Mouse (Mus musculus) embryonic fibroblast, embryonic 13.5 days (primary cell): ENCODE data around the gene Tsnax. TPM values are rescaled to one million over a fixed set of nuclear protein-coding genes. Genes with fewer than 3 reads are reported as not detected.

Experiments used
- H3K27ac ChIP-seq: 2 replicates; pipeline ENCODE4 v1.5.1; 2012; ENCODE audit warnings: low read length, control low read depth, inconsistent platforms; ENCODE audit not compliant: insufficient read depth
- H3K4me1 ChIP-seq: 2 replicates; pipeline ENCODE4 v1.6.1; 2011; ENCODE audit warnings: low read length; ENCODE audit not compliant: control insufficient read depth, insufficient read depth
- H3K4me3 ChIP-seq: 2 replicates; pipeline ENCODE4 v1.5.1; 2011; ENCODE audit warnings: mild to moderate bottlenecking, control low read depth, low read length; ENCODE audit not compliant: insufficient read depth
- CTCF ChIP-seq: IDR thresholded peaks from 2 replicates; pipeline ENCODE4 v1.5.1; 2011; ENCODE audit warnings: mild to moderate bottlenecking, control low read depth, low read length, moderate library complexity, borderline replicate concordance; ENCODE audit not compliant: insufficient read depth
- POLR2A ChIP-seq: IDR thresholded peaks from 2 replicates; pipeline ENCODE4 v1.6.1; 2011; ENCODE audit warnings: low read depth, mild to moderate bottlenecking, control low read depth, low read length, moderate library complexity
- polyA plus RNA-seq: library from polyadenylated mRNA; stranded (reverse); fragments of >200 nt; gene quantifications from 2 replicates; pipeline ENCODE4 v1.2.4, GENCODE M21; 2011; ENCODE audit warnings: low read depth; ENCODE audit not compliant: missing spikeins, insufficient read length

Tsnax gene
- polyA plus RNA-seq, 1 experiment, result 59.3 TPM

DNA sequence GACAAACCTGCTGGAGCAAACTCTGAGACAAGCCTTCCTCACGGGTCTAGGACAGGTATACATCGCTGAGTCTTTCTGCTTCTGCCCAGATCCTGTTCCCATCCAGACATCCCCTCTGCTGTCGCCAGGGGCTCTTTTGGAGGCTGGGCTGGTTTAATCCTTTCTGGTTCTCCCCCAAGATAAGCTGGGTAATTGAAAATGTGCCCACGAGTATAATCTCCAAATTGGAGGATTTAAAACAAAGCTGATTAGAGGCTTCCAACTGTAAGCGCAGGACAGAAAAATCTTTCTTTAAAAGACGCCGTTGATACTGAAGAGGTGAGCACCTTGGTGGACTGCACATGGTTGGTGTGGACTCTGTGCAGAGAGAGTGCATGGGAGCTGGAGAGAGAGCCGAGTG lies 64.5 kb downstream of the Tsnax start:
- no peak for TF ChIP-seq POLR2A
- no peak for TF ChIP-seq CTCF
- Histone ChIP-seq H3K27ac (no peak overlapping the region), H3K4me3 (no peak overlapping the region), H3K4me1 (no peaks in the 10 kb centered on the region)

DNA sequence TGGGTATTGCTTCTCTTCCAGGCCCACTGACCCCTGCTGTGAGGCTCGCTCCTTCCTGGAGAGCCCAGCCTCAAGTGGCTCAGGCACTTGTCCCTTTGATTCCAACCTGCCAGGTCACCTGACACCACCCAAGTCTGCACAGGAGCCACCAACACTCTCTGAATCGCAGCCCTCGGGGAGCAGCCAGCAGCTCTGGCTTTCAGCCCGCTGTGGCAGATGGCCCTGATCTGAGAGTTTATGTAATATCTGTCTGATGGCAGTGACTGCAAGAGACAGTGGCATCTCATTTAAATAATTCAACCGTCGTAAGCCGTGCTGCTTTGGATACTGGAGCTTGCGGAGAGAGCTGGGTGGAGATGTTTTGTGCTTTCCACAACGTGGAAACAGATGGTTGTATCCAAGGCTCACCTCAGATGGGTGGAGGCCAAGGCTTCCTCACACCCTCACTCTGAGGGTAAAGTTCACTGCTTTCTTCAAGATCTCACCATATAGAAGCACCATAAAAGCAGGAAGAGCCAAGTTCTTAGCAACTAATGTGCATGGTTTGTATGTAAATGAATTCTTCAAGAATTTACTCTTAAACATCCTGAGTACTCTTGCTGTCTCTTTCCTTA lies 66.1 kb downstream of the Tsnax start:
- Histone ChIP-seq H3K4me3 (no peak overlapping the region), H3K27ac (no peak overlapping the region), H3K4me1 (peaks cover 1% of the 10 kb centered on the region; the same call in 1 of the 2 replicates)
- TF ChIP-seq CTCF (no peak), POLR2A (no peak)

DNA sequence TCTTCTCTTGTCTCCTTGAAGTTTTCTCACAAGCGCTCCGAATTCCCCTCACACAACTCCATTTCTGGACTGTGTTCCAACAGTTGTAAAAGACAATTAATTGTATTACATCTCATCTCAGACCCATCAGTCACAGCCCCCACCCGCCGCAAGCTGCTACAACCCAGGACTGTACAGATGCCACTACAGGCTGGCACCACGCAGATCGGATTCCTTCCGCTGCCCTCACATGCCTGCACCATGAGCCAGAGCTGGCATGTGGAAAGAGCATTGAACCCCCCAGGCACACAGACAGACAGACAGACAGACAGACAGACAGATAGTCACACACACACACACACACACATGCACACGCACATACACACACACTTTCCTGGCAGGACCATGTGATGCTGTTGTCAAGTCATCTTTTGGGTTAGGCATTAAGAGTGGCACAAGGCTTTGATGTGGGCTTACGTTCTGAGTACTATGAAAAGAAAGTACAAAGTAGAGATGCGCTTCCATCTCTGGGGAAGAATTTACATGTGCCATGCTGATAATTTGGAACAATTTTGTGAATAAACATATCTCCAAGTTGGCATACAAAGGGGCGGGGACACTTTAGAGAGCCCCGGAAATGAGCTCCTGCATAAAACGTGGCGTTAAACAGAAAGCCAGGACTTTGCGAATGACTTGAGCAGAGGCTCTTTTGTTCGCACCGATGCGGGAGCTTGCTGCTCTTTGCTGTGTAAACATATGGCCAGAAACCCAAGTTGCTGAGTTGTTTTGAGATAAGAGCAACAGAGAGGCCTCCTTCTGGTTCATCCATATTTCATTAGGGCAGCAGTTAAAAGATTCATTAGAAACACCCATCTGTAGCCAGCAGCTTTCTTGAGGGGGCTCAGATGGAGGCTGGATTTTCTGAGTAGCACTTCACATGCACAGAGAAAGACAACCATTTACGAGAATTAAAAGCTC lies 67.9 kb downstream of the Tsnax start:
- Histone ChIP-seq H3K4me1 (peaks cover 3% of the 10 kb centered on the region; the same call in 1 of the 2 replicates), H3K4me3 (no peak overlapping the region), H3K27ac (no peak overlapping the region)
- no peak for TF ChIP-seq POLR2A
- TF ChIP-seq CTCF, result no peak

DNA sequence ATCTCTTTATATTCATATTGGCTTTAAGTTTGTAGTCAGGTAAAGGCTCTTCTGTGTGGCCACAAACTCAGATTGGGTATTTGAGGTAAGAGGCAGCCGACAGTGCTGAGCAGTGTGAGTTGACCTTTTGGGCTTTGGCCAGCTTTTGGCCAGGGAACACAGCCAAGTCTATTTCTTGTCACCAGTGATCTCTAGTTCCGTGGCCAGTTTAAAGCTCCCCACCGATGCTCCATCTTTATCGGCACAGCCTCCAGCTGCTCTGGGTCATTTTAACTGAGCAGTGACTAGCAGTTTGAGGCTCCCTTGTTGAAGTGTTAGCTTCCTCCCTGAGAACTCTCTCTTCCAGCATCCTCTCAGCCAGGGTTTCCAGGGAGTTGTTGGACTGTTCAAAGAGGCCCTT lies 70.9 kb downstream of the Tsnax start:
- H3K4me3 ChIP-seq, result no peak overlapping the region
- TF ChIP-seq CTCF (no peak), POLR2A (no peak)

More for the DNA sequence above, 70.9 kb downstream of the Tsnax start:
- Histone ChIP-seq H3K27ac (no peak overlapping the region), H3K4me1 (peaks cover 3% of the 10 kb centered on the region; the same call in 1 of the 2 replicates)

Other genes starting within 250 kb of the Tsnax start
- not detected in 2 replicates for gene Trim67, start 219.9 kb upstream of the Tsnax start, polyA plus RNA-seq
- 48.6 and 62.2 TPM in 2 replicates for gene Gnpat, start 150.0 kb upstream of the Tsnax start, polyA plus RNA-seq
- 29.6 and 32.6 TPM in 2 replicates for gene 2810004N23Rik, start 149.9 kb upstream of the Tsnax start, polyA plus RNA-seq
- gene Exoc8, start 115.3 kb upstream of the Tsnax start, polyA plus RNA-seq, result 15.7 and 18.1 TPM in 2 replicates
- gene Sprtn, start 115.1 kb upstream of the Tsnax start, polyA plus RNA-seq, result 18.5 and 19.1 TPM in 2 replicates
- 33.1 and 33.7 TPM in 2 replicates for gene Egln1, start 63.7 kb upstream of the Tsnax start, polyA plus RNA-seq
- gene Disc1, start 41.2 kb downstream of the Tsnax start, polyA plus RNA-seq, result 1.0 TPM in 2 replicates